In the genomic region with DNA sequence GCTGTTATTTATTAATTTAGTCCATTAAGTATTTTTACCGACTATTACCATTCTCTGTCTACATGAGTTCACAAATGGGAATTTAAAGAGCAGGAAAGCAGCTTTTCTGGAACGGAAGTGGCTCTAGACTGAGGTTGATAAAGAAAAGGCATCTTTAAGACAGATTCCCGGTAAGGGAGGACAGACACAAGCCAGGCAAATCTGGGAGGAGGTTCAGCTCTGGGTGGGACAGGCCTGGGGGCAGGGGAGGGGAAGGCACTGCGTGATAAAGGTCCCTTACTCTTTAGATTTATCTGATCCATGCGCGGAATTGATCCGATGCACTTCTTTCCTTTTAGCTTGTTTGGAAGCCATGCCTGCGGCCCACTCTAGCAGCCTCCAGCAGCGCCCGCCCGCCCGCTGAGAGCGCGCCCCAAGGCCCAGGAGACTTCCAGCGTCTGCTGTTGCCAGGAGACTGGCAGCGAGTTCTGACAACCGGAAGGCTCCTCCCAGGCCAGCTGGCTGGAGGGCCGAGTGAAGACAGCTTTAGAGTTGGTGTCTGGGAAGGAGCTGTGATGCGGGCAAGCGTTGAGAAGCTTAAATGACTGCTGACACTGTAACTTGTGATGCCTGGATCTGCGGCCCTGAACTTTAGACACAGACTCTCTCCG, we compare ENCODE assay signal across 9 mouse cellular contexts. TPM values are rescaled to one million over a fixed set of nuclear protein-coding genes. Genes with fewer than 3 reads are reported as not detected.
DNase-seq lines count a peak whose midpoint lies in the region; ATAC-seq lines count a peak whose summit lies in the region.
"Had no signal": no experiment of that assay in that cellular context is flagged by ENCODE, and none has a peak within 500 bp of the region (broad histone marks: within the 10 kb centered on the region; RNA-seq: fewer than 3 reads in every experiment).

Gene Adgb (minus strand): TSS at position 366 of the 650 bp plus-strand sequence.

- no peak within 1 kb of the TSS for H3K27ac ChIP-seq in hindbrain, embryonic 14.5 days
- no peak within 1 kb of the TSS for H3K27ac ChIP-seq in lung, embryonic 15.5 days

- H3K4me3 ChIP-seq in hindbrain, embryonic 14.5 days (replicated peaks; ENCODE audit: low read length), result peak within 1 kb of the TSS; percentile 13; the same call in 1 of the 2 replicates
- peak within 1 kb of the TSS; percentile 26 for H3K4me3 ChIP-seq in lung, embryonic 15.5 days

- no peaks in the 10 kb centered on the region for H3K9me3 ChIP-seq in hindbrain, embryonic 14.5 days (ENCODE audit: control insufficient read depth, low read length)
- H3K9me3 ChIP-seq in lung, embryonic 15.5 days, result no peaks in the 10 kb centered on the region
- H3K9me3 ChIP-seq: G1E had no signal

- H3K27me3 ChIP-seq in hindbrain, embryonic 14.5 days (ENCODE audit: control insufficient read depth, insufficient read depth, low read length), result no peaks in the 10 kb centered on the region
- no peaks in the 10 kb centered on the region for H3K27me3 ChIP-seq in lung, embryonic 15.5 days

- WGBS in hindbrain, embryonic 14.5 days, result 6% methylated on average over 22 of the region's 22 CpGs
- WGBS in lung, embryonic 15.5 days, result 6% methylated on average over 22 of the region's 22 CpGs

- H3K36me3 ChIP-seq in hindbrain, embryonic 14.5 days (replicated peaks; ENCODE audit: control insufficient read depth, insufficient read depth), result no peaks in the 10 kb centered on the region
- no peaks in the 10 kb centered on the region for H3K36me3 ChIP-seq in lung, embryonic 15.5 days
- H3K36me3 ChIP-seq: G1E had no signal

- peak; percentile 59 to 82 for DNase-seq in adrenal gland, adult (ENCODE audit: inconsistent age in 2 of 2, low spot score in 1 of 2)
- DNase-seq in gastrocnemius, adult 8-10 months (ENCODE audit: low spot score in 2 of 2), result peak; percentile 45 to 68
- peak; percentile 69 for DNase-seq in hindbrain, embryonic 14.5 days (ENCODE audit: low spot score)
- DNase-seq in layer of hippocampus, postnatal 25 days (ENCODE audit: extremely low spot score in 1 of 2, low spot score in 1 of 2), result peak; percentile 17 to 37
- DNase-seq in ovary, postnatal 10 days (ENCODE audit: low spot score), result peak; percentile 24
- peak; percentile 19 for DNase-seq in urinary bladder, postnatal 25 days (ENCODE audit: low spot score)

- peaks cover 6% of the 10 kb centered on the region; the same call in 1 of the 2 replicates for H3K4me1 ChIP-seq in hindbrain, embryonic 14.5 days (replicated peaks; ENCODE audit: control insufficient read depth, insufficient read depth, low read length)
- H3K4me1 ChIP-seq in lung, embryonic 15.5 days, result peaks cover 5% of the 10 kb centered on the region

- H3K4me2 ChIP-seq in hindbrain, embryonic 14.5 days (replicated peaks), result peak within 1 kb of the TSS; percentile 51
- H3K4me2 ChIP-seq in lung, embryonic 15.5 days, result peak within 1 kb of the TSS; percentile 57

- peak; percentile 83 for ATAC-seq in common myeloid progenitor, adult 5-6 weeks (replicated peaks; ENCODE audit: low read depth, poor library complexity, severe bottlenecking)
- ATAC-seq in hindbrain, embryonic 14.5 days (ENCODE audit: low FRiP score), result peak; percentile 86
- ATAC-seq in lung, embryonic 15.5 days (ENCODE audit: borderline replicate concordance, extremely low read depth, low FRiP score, low TSS enrichment), result peak; percentile 97

- peak within 1 kb of the TSS; percentile 43 for H3K9ac ChIP-seq in hindbrain, embryonic 14.5 days
- peak within 1 kb of the TSS; percentile 34; the same call in 1 of the 2 replicates for H3K9ac ChIP-seq in lung, embryonic 15.5 days

RNA-seq across cellular contexts. Expression of gene Adgb, which starts in this region (rescaled TPM):
- 0.18 TPM in 1 of 2 replicates, not detected in the other for total RNA-seq in common myeloid progenitor, adult 5-6 weeks (2017)
- not detected for total RNA-seq in gastrocnemius, adult 8-10 months (2022)
- polyA plus RNA-seq in hindbrain, embryonic 14.5 days (2014; fragmentation: Nextera tagmentation; extraction: Ambion mirVana), result 0.34 and 0.46 TPM in 2 replicates
- total RNA-seq in layer of hippocampus, postnatal 25 days (2021), result under 1 TPM; 0.22 to 0.45 TPM
- 0.43 and 0.47 TPM in 2 replicates for polyA plus RNA-seq in lung, embryonic 15.5 days (2015; fragmentation: Nextera tagmentation; extraction: Ambion mirVana)
- polyA plus RNA-seq: G1E had no signal

Comparison
In these comparisons a context has a peak if more than half of its experiments do, and no peak if none do; other contexts are left out.
1. Peak in ATAC-seq in common myeloid progenitor, adult 5-6 weeks; RNA of the gene not detected or under 1 TPM.
2. Peak in DNase-seq in gastrocnemius, adult 8-10 months; RNA of the gene not detected or under 1 TPM.
3. Peak in DNase-seq, ATAC-seq, H3K4me3 ChIP-seq, H3K9ac ChIP-seq and H3K4me2 ChIP-seq in hindbrain, embryonic 14.5 days; RNA of the gene not detected or under 1 TPM.
4. Peak in DNase-seq in layer of hippocampus, postnatal 25 days; RNA of the gene not detected or under 1 TPM.
5. Peak in ATAC-seq, H3K4me3 ChIP-seq, H3K9ac ChIP-seq and H3K4me2 ChIP-seq in lung, embryonic 15.5 days; RNA of the gene not detected or under 1 TPM.
6. DNase-seq: peak in every context shown above with its lines; median percentile 70 in adrenal gland, adult; 69 in hindbrain, embryonic 14.5 days; 56 in gastrocnemius, adult 8-10 months; 27 in layer of hippocampus, postnatal 25 days; 24 in ovary, postnatal 10 days; 19 in urinary bladder, postnatal 25 days.